Mouse (Mus musculus) hematopoietic stem cell, adult 5-6 weeks (primary cell): ENCODE measurements around the gene Tex37. TPM values are rescaled to one million over a fixed set of nuclear protein-coding genes. Genes with fewer than 3 reads are reported as not detected.
A peak's percentile ranks its signal among the peaks of the same experiment; 100 is the strongest.

Source experiments
- ATAC-seq, 2 experiments: fragments of 125-278 bp in 1 of 2; replicated peaks in 1 of 2; 2 replicates each; pipeline ENCODE4 v1.8.0; 2016 to 2017; ENCODE audit warnings: inconsistent platforms in 2 of 2, mild to moderate bottlenecking in 2 of 2, moderate number of reproducible peaks in 2 of 2, low read depth in 1 of 2, moderate TSS enrichment in 1 of 2; ENCODE audit not compliant: low FRiP score in 2 of 2, poor library complexity in 2 of 2, severe bottlenecking in 2 of 2, insufficient read depth in 1 of 2, low TSS enrichment in 1 of 2
- total RNA-seq: library from RNA; stranded (forward); fragments of 172-1452, 232-1000 nt; gene quantifications from 2 replicates; pipeline ENCODE4 v1.2.3, GENCODE M21; 2017

Gene Tex37
- total RNA-seq, 1 experiment from 2014 or later = not detected

DNA sequence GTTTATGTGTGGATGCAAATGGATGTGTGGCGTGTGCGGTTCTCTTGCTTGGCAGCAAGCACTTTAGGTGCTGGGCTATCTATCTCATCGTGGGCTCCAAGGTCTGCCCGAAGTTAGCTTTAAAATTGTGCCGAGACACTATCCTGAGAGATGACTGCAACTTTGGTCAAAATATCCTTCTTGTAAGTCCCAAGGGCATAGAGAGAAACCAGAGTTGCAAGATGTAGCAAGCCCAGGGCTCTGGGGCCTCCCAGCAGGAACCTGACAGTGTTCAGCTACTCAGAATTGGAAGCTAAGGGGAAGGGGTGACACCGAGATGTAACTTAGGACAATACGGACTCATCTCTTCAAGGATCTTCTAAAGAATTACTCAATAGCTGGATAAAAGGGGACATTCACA is 9.2 kb downstream of the Tex37 start:
- ATAC-seq = no peak

DNA sequence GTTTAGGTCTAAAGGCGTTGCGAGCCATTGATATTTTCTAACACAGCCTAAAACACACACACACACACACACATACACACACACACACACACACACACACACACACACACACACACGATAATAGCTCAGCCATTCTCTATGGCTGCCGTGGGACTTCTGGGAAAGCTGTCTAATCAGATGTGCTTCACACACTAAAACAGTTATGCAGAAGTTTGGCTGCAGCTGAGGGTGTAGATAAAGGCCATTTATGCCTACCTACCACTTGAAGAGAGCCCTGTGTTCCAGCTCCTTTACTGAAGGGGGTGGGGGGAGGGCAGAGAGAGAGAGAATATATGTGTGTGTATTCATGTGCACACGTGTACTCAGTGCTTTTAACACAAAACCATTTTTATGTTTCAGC is 15.0 kb downstream of the Tex37 start:
- no peak for ATAC-seq

DNA sequence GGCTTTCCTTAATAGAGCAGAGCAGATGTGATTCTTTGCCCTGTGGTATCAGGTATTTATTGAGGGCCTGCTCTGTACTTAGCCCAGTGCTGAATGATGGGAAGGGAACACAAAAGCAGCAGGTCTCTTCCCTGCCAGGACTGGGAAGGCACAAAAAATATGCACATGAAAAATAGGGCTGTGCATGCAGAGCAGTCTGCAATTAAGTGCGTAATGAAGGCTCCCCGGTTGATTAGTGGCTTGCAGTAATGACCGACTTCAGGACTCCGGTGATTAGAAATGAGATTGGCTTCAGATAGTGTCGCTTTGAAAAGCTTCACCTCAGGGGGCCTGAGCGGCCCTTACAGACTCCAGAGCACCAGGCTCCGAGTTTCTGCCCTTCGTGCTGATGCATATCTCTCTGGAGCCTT is 19.1 kb downstream of the Tex37 start:
- no peak for ATAC-seq

DNA sequence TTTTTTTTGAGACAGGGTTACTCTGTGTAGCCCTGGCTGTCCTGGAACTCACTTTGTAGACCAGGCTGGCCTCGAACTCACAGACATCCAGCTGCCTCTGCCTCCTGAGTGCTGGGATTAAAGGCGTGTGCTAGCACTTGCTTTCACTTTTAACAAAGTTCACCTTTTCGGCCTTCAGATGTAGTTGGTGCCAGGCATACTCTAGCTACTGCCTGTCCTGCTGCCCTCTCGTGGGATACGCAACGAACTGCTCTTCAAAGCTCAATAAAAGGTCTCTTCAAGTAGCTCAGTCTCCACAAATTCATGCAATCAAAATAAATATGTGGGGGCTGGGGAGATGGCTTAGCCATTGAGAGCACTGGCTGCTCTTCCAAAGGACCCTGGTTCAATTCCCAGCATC is 20.6 kb downstream of the Tex37 start:
- ATAC-seq = no peak

DNA sequence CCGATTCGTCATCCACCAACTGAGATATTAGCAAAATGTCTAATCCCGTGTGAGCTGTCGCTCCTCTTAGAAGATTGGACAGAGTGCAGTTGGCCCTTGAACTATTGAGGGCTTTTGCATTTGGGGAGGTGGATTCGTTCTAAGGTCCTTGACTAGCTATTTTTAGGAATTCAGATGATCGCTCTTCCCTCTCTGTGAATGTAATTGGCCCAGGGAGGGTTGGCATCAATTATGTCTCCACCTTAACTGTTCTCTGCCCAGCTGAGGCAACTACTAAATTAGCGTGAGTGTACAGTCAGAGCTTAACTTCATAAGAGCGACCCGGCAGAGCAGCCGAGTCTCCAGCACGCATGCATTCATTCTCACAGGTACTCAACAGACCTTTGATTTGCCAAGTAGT is 30.7 kb downstream of the Tex37 start:
- no peak for ATAC-seq

DNA sequence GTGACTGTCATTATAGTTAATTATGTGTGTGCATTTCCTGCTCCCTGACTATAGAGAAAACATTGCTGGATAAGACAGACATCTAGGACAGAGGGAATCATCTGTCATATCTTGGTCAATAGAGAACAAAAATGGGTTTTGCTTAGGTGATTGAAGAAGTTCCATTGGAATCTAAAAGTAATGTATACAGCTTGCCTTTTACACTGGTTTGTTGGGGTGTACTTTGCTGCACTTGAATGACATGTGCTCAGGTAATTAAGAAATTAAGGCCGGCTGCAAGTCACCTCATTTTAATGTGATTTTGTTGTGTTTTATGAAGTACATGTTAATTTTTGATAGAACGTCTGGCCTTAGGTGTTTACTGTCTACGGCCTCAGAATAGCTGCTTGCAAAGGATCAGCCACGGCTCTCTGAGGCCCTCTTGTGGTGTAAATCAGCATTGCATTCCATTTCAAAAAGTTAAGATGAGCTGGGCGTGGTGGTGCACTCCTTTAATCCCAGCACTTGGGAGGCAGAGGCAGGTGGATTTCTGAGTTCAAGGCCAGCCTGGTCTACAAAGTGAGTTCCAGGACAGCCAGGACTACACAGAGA is 37.9 kb downstream of the Tex37 start:
- peak; percentile 78 to 90; a peak in 3 of 4 replicates for ATAC-seq

DNA sequence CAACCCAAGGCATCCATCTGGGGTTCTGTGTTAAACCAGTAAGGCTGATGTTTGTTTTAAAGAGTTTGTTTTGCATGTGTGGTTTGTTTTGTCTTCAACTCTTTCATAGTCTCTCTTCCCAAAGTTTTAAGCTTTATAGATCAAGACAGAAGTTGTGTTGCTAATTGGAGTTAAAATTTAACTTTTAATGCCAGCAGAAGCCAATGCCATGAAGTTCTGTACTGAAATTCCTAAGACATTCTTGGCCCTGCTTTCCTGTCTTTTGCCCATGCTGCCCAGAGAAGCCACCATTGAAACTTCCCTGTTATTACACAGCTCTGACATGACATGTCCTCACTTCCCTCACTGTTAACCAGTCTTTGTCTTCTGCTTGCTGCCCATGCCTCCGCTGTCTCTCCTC is 43.7 kb downstream of the Tex37 start:
- 0 out of 4 replicates have a peak, but pooled peaks of 1 of the 2 experiments have one; percentile 7 for ATAC-seq

DNA sequence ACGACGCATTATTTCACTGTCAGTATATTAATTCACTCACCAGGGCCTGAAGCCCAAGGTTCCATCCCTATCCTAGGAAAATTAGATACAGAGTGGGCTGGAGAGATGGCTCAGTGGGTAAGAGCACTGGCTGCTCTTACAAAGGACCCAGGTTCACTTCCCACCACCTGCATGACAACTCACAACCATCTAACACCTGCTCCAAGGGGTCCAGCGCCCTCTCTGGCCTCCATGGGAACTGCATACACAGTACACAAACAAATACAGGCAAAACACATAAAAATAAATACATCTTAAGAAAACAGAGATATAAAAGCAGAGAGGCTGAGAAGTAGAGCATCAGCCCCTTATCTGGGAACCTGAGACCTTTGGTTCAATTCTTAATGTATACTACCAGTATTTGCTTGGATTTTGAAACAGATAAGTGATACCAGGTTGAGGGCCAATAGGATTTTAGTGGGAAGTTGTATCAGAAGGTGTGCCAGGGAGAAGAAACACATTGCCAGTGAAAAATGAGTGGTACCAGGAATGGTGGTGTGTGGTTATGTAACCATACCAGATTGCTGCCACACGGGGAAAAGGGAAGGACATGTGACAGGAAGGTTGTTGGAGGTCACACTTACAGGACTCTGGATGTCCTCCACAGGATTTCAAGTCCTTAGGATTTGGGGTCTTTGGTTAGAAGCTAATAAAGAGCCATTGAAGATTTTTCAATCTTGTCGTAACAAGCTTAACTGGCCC is 44.5 kb downstream of the Tex37 start:
- no peak for ATAC-seq

DNA sequence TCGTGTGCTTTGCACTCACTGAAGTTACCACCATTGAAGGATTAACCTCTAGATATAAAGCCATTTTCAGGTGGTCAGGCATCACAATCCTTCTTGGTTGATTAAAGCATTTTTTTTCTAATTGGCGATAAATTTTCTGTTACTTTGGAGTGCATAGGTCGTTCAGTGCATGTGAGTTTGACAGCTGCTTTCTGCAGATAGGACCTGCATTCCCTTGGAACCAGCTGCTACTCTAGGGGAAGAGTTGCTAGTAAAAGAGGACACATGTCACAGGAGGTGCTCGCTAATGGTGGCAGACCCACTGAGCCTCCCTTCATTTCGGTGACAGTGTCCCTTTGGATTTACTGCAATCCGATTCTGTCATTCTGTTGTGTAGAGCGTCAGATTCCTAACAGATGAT is 46.2 kb downstream of the Tex37 start:
- no peak for ATAC-seq

DNA sequence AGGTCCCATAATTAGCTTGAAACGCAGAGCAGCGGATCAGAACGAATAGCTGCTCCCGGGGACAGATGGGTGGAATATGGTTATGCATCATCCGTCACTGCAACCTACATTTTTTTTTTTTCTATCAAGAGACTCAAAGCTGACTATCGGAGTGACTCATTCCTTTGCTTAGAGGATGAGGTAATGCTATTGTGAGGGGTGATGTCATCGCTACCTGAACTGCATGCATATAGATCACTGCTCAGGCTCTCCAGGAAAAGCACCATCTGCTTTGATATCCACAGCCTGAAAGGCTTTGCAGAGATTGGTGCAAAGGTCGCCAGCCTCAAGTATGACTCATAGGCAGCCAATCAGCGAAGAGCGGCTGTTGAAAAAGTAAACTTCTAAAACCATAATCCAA is 46.6 kb downstream of the Tex37 start:
- ATAC-seq = no peak

DNA sequence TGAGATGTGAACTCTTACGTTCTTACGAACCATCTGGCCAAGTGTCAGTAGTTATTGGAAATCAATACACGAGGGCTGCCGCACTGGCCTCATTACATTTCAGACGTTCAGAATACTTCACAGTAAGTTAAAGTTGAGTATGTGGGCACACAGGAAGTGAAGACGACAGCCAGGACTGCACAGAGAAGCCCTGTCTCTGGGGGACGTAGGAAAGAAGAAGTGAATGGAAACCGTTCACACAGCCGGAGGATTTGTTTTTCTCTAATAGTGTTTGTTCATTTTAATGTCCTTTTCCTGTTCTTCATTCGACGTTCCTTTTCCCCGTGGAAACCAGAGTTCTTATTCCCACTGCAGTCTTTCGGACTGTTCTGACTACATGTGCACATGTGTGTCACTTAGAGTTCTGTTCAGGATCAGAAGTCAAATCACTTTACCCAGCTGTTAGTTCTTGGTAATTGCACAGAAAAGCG is 47.2 kb downstream of the Tex37 start:
- peak; percentile 49 to 57; a peak in 1 of 4 replicates for ATAC-seq

DNA sequence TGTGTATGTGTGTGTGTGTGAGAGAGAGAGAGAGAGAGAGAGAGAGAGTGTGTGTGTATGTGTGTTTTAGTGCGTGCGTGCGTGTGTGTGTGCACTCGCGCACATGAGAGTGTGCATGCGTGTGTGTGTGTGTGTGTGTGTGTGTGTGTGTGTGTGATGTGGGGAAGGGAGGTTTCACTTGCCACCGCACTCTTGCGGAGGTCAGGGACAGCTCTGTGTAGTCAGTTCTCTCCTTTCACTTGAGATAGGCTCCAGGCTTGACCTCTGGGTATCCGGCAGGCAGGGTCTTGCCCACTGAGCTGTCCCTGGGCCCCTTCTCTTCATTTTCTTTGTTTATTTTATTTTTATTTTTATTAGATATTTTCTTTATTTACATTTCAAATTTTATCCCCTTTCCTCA is 51.4 kb downstream of the Tex37 start:
- no peak for ATAC-seq

DNA sequence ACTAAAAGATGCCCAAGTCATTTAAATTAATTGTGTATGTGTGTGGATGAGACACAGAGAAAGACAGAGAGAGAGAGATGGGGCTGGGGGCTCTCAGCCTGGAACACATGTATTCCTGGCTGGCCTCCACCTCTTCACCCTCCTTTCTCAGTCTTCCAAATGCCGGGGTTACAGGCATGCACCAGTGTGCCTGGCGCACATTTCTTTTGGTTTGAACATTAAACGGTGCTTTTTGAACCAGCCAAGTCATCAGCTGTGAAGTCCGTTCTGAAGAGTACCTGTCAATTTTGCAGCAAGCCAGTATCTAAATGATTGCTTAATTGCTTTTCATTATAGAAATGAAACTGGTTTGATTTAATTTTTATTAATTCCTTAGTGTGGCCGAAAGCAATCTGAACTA is 52.0 kb downstream of the Tex37 start:
- ATAC-seq = no peak

DNA sequence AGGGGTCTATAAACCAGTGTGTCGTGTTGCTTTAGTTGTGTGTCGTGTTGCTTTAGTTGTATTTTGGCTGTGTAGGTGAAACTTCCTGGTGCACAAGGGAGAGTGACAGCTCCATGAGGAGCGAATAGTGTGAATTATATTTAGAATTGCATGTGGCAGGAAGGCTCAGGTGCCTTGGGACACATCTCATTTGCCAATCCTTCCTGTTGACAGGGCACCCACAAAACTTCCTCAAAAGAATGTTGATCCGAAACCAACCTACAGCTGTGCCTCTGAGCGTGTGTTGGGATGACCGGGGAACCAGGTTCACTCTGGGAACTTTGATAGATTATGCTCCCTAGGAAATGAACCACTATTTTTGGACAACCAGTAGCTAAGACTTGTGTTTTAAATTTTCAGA is 54.4 kb downstream of the Tex37 start:
- peak; percentile 53 to 62; a peak in 2 of 4 replicates for ATAC-seq

Other genes starting within 250 kb of the Tex37 start
- 95.5 and 161 TPM in 2 replicates for gene Rpia, start 126.7 kb downstream of the Tex37 start, total RNA-seq
- gene Eif2ak3, start 74.4 kb downstream of the Tex37 start, total RNA-seq = 16.6 and 17.0 TPM in 2 replicates
- not detected in 2 replicates for gene Foxi3, start 37.6 kb upstream of the Tex37 start, total RNA-seq
- gene Thnsl2, start 225.5 kb upstream of the Tex37 start, total RNA-seq = 3.3 and 5.4 TPM in 2 replicates